Mouse (Mus musculus) heart, embryonic 10.5 days (tissue): ENCODE data around the gene Scrn3. TPM values are rescaled to one million over a fixed set of nuclear protein-coding genes. Genes with fewer than 3 reads are reported as not detected.

Source experiments
- DNase-seq: peaks from one replicate; pipeline ENCODE4 v3.0.0-alpha.2; 2017; ENCODE audit warnings: low spot score
- H3K27ac ChIP-seq: fragments of 300-500 bp; sonication (generic); 2 replicates; pipeline ENCODE4 v1.5.1; 2016; ENCODE audit warnings: mild to moderate bottlenecking
- H3K27me3 ChIP-seq: fragments of 300-500 bp; sonication (generic); 2 replicates; pipeline ENCODE4 v1.6.1; 2016; ENCODE audit warnings: mild to moderate bottlenecking; ENCODE audit not compliant: poor library complexity, insufficient read depth, severe bottlenecking
- H3K36me3 ChIP-seq: fragments of 300-500 bp; sonication (generic); 2 replicates; pipeline ENCODE4 v1.6.1; 2016; ENCODE audit warnings: mild to moderate bottlenecking, moderate library complexity
- H3K4me1 ChIP-seq: fragments of 300-500 bp; sonication (generic); 2 replicates; pipeline ENCODE4 v1.6.1; 2016; ENCODE audit warnings: mild to moderate bottlenecking
- H3K4me3 ChIP-seq: fragments of 300-500 bp; sonication (generic); 2 replicates; pipeline ENCODE4 v1.5.1; 2016; ENCODE audit warnings: mild to moderate bottlenecking, moderate library complexity
- H3K9me3 ChIP-seq: fragments of 300-500 bp; sonication (generic); 2 replicates; pipeline ENCODE4 v1.6.1; 2016; ENCODE audit warnings: mild to moderate bottlenecking, moderate library complexity
- WGBS: fragments of 180-500 bp; shearing (Covaris S2); methylation state at CpG from one replicate; pipeline ENCODE4 v1.1.7; 2016; 5-methylcytosine and 5-hydroxymethylcytosine counted together
- polyA plus RNA-seq: library from polyadenylated mRNA; unstranded; fragments of >200 nt; fragmentation: Nextera tagmentation; extraction: Ambion mirVana; gene quantifications from 2 replicates; pipeline ENCODE4 v1.2.1, GENCODE M21; 2016

Scrn3 gene
- polyA plus RNA-seq, 1 experiment from 2014 or later = 16.6 TPM

- no peak for DNase-seq
- H3K9me3 ChIP-seq = no peaks in the 10 kb centered on the region
- 66% methylated on average over 6 of the region's 6 CpGs for WGBS
- no peaks in the 10 kb centered on the region for H3K36me3 ChIP-seq
- no peak overlapping the region for H3K4me3 ChIP-seq
- peaks cover 17% of the 10 kb centered on the region for H3K4me1 ChIP-seq
- H3K27me3 ChIP-seq = no peaks in the 10 kb centered on the region
- H3K27ac ChIP-seq = no peak overlapping the region
These were observed 34.7 kb downstream of the Scrn3 start for GRCm38 (mm10) chr2:73347136-73347535.

GRCm38 (mm10) chr2:73347766-73348165, 35.4 kb downstream of the Scrn3 start:
- no peaks in the 10 kb centered on the region for H3K9me3 ChIP-seq
- no peak overlapping the region for H3K4me3 ChIP-seq
- no peaks in the 10 kb centered on the region for H3K27me3 ChIP-seq
- no peaks in the 10 kb centered on the region for H3K36me3 ChIP-seq
- peaks cover 19% of the 10 kb centered on the region for H3K4me1 ChIP-seq
- H3K27ac ChIP-seq = no peak overlapping the region
- DNase-seq = no peak
- 72% methylated on average over 9 of the region's 9 CpGs for WGBS

- Histone ChIP-seq H3K4me1 (peaks cover 19% of the 10 kb centered on the region), H3K36me3 (no peaks in the 10 kb centered on the region), H3K27ac (no peak overlapping the region), H3K27me3 (no peaks in the 10 kb centered on the region), H3K4me3 (no peak overlapping the region), H3K9me3 (no peaks in the 10 kb centered on the region)
- DNase-seq = no peak
- 86% methylated on average over 6 of the region's 6 CpGs for WGBS
These were observed 35.8 kb downstream of the Scrn3 start for GRCm38 (mm10) chr2:73348221-73348620.

GRCm38 (mm10) chr2:73351496-73351895, 39.1 kb downstream of the Scrn3 start:
- no peaks in the 10 kb centered on the region for H3K27me3 ChIP-seq
- no peak for DNase-seq
- H3K4me1 ChIP-seq = peaks cover 16% of the 10 kb centered on the region
- H3K9me3 ChIP-seq = no peaks in the 10 kb centered on the region
- H3K27ac ChIP-seq = no peak overlapping the region
- H3K36me3 ChIP-seq = no peaks in the 10 kb centered on the region
- WGBS = 61% methylated on average over 5 of the region's 5 CpGs
- H3K4me3 ChIP-seq = no peak overlapping the region

GRCm38 (mm10) chr2:73351927-73352374, 39.5 kb downstream of the Scrn3 start:
- no peak for DNase-seq
- Histone ChIP-seq H3K9me3 (no peaks in the 10 kb centered on the region), H3K36me3 (no peaks in the 10 kb centered on the region), H3K4me1 (peaks cover 12% of the 10 kb centered on the region), H3K27ac (no peak overlapping the region), H3K4me3 (no peak overlapping the region), H3K27me3 (no peaks in the 10 kb centered on the region)
- WGBS = 40% methylated on average over 7 of the region's 7 CpGs

GRCm38 (mm10) chr2:73357004-73357403, 44.6 kb downstream of the Scrn3 start:
- no peak overlapping the region for H3K27ac ChIP-seq
- H3K27me3 ChIP-seq = no peaks in the 10 kb centered on the region
- 0 out of 2 replicates have a peak, but pooled peaks cover 3% of the 10 kb centered on the region for H3K36me3 ChIP-seq
- WGBS = 70% methylated on average over 18 of the region's 18 CpGs
- H3K4me1 ChIP-seq = peaks cover 3% of the 10 kb centered on the region
- no peak for DNase-seq
- no peak overlapping the region for H3K4me3 ChIP-seq
- no peaks in the 10 kb centered on the region for H3K9me3 ChIP-seq

- 76% methylated on average over 5 of the region's 5 CpGs for WGBS
- H3K36me3 ChIP-seq = 0 out of 2 replicates have a peak, but pooled peaks cover 6% of the 10 kb centered on the region
- DNase-seq = peak; percentile 90
- no peaks in the 10 kb centered on the region for H3K27me3 ChIP-seq
- H3K4me3 ChIP-seq = no peak overlapping the region
- no peaks in the 10 kb centered on the region for H3K9me3 ChIP-seq
- H3K4me1 ChIP-seq = no peaks in the 10 kb centered on the region
- H3K27ac ChIP-seq = peak overlapping the region; percentile 29; the same call in 1 of the 2 replicates
These were observed 47.5 kb downstream of the Scrn3 start for GRCm38 (mm10) chr2:73359941-73360340.

- H3K27ac ChIP-seq = 0 out of 2 replicates have a peak overlapping the region, but pooled peaks have one; percentile 6
- no peak for DNase-seq
- H3K4me1 ChIP-seq = no peaks in the 10 kb centered on the region
- no peaks in the 10 kb centered on the region for H3K9me3 ChIP-seq
- 80% methylated on average over 2 of the region's 2 CpGs for WGBS
- 0 out of 2 replicates have a peak, but pooled peaks cover 6% of the 10 kb centered on the region for H3K36me3 ChIP-seq
- H3K27me3 ChIP-seq = no peaks in the 10 kb centered on the region
- no peak overlapping the region for H3K4me3 ChIP-seq
These were observed 48.1 kb downstream of the Scrn3 start for GRCm38 (mm10) chr2:73360536-73360935.

GRCm38 (mm10) chr2:73363448-73363847, 51.0 kb downstream of the Scrn3 start:
- Histone ChIP-seq H3K4me3 (no peak overlapping the region), H3K9me3 (no peaks in the 10 kb centered on the region), H3K4me1 (no peaks in the 10 kb centered on the region), H3K27ac (no peak overlapping the region), H3K36me3 (0 out of 2 replicates have a peak, but pooled peaks cover 6% of the 10 kb centered on the region), H3K27me3 (no peaks in the 10 kb centered on the region)
- WGBS = 69% methylated on average over 5 of the region's 5 CpGs
- DNase-seq = no peak

- DNase-seq = no peak
- H3K36me3 ChIP-seq = no peaks in the 10 kb centered on the region
- H3K27ac ChIP-seq = peak overlapping the region; percentile 70
- H3K4me3 ChIP-seq = no peak overlapping the region
- peaks cover 7% of the 10 kb centered on the region for H3K4me1 ChIP-seq
- H3K9me3 ChIP-seq = no peaks in the 10 kb centered on the region
- no peaks in the 10 kb centered on the region for H3K27me3 ChIP-seq
- WGBS = 66% methylated on average over 9 of the region's 9 CpGs
These were observed 59.3 kb downstream of the Scrn3 start for GRCm38 (mm10) chr2:73371530-73372335.

- no peak for DNase-seq
- 86% methylated on average over 5 of the region's 5 CpGs for WGBS
- Histone ChIP-seq H3K4me1 (peaks cover 5% of the 10 kb centered on the region), H3K27me3 (no peaks in the 10 kb centered on the region), H3K36me3 (no peaks in the 10 kb centered on the region), H3K27ac (no peak overlapping the region), H3K4me3 (no peak overlapping the region), H3K9me3 (no peaks in the 10 kb centered on the region)
These were observed 65.9 kb downstream of the Scrn3 start for GRCm38 (mm10) chr2:73378326-73378725.

- Histone ChIP-seq H3K4me1 (peaks cover 5% of the 10 kb centered on the region), H3K27ac (no peak overlapping the region), H3K9me3 (no peaks in the 10 kb centered on the region), H3K4me3 (no peak overlapping the region), H3K27me3 (no peaks in the 10 kb centered on the region), H3K36me3 (no peaks in the 10 kb centered on the region)
- 82% methylated on average over 5 of the region's 5 CpGs for WGBS
- DNase-seq = peak; percentile 65
These were observed 67.3 kb downstream of the Scrn3 start for GRCm38 (mm10) chr2:73379656-73380055.

- no peaks in the 10 kb centered on the region for H3K27me3 ChIP-seq
- 63% methylated on average over 9 of the region's 9 CpGs for WGBS
- DNase-seq = peak; percentile 17
- no peaks in the 10 kb centered on the region for H3K36me3 ChIP-seq
- H3K27ac ChIP-seq = no peak overlapping the region
- peaks cover 8% of the 10 kb centered on the region for H3K4me1 ChIP-seq
- no peak overlapping the region for H3K4me3 ChIP-seq
- no peaks in the 10 kb centered on the region for H3K9me3 ChIP-seq
These were observed 68.0 kb downstream of the Scrn3 start for GRCm38 (mm10) chr2:73380298-73380975.
